Mouse (Mus musculus) C2C12 (cell line): ENCODE results near the gene Ap3m1.

ENCODE experiments used
- CEBPB ChIP-seq: IDR thresholded peaks from one replicate; pipeline ENCODE4 v1.6.1; 2011; ENCODE audit warnings: low read depth, mild to moderate bottlenecking, control low read depth, moderate library complexity
- CTCF ChIP-seq: IDR thresholded peaks from one replicate; pipeline ENCODE4 v1.5.1; 2011; ENCODE audit not compliant: control insufficient read depth, insufficient read depth, insufficient read length
- FOSL1 ChIP-seq: IDR thresholded peaks from one replicate; pipeline ENCODE4 v1.8.0; 2011; ENCODE audit warnings: mild to moderate bottlenecking, low read length; ENCODE audit not compliant: poor library complexity, insufficient read depth, severe bottlenecking
- MAX ChIP-seq: IDR thresholded peaks from one replicate; pipeline ENCODE4 v1.6.1; 2011; ENCODE audit warnings: mild to moderate bottlenecking, control low read depth
- MYOD1 ChIP-seq: IDR thresholded peaks from one replicate; pipeline ENCODE4 v1.6.1; 2011; ENCODE audit warnings: low read depth; ENCODE audit not compliant: control insufficient read depth, insufficient read length
- MYOG ChIP-seq: IDR thresholded peaks from one replicate; pipeline ENCODE4 v1.6.1; 2011; ENCODE audit not compliant: control insufficient read depth, insufficient read length; ENCODE audit errors: extremely low read depth
- USF1 ChIP-seq: IDR thresholded peaks from one replicate; pipeline ENCODE4 v1.6.1; 2011; ENCODE audit warnings: low read depth, mild to moderate bottlenecking, control low read depth, moderate library complexity

- TF ChIP-seq CTCF (no peak), USF1 (no peak), MYOD1 (no peak), MAX (no peak), CEBPB (no peak), MYOG (no peak), FOSL1 (no peak)
Measured at GRCm38 (mm10) chr14:21086827-21087351, 34.6 kb upstream of the Ap3m1 start.
